Mouse (Mus musculus) midbrain, embryonic 12.5 days (tissue): ENCODE results near the gene Dennd1a. TPM values are rescaled to one million over a fixed set of nuclear protein-coding genes. Genes with fewer than 3 reads are reported as not detected.
A peak's percentile ranks its signal among the peaks of the same experiment; 100 is the strongest.

Experiments
- ATAC-seq: fragments of 200-750 bp; cut with Nextera tagmentation; 2 replicates; pipeline ENCODE4 v1.8.0; 2017; ENCODE audit warnings: low read depth, moderate TSS enrichment, moderate library complexity; ENCODE audit not compliant: low FRiP score
- H3K27ac ChIP-seq: fragments of 300-500 bp; sonication (generic); replicated peaks from 2 replicates; pipeline ENCODE4 v1.5.1; 2016; ENCODE audit warnings: mild to moderate bottlenecking
- H3K27me3 ChIP-seq: fragments of 300-500 bp; sonication (generic); 2 replicates; pipeline ENCODE4 v1.6.1; 2016; ENCODE audit warnings: mild to moderate bottlenecking
- H3K36me3 ChIP-seq: fragments of 300-500 bp; sonication (generic); 2 replicates; pipeline ENCODE4 v1.6.1; 2016
- H3K4me1 ChIP-seq: fragments of 300-500 bp; sonication (generic); 2 replicates; pipeline ENCODE4 v1.6.1; 2016
- H3K4me2 ChIP-seq: fragments of 300-500 bp; sonication (generic); replicated peaks from 2 replicates; pipeline ENCODE4 v1.6.1; 2016; ENCODE audit warnings: mild to moderate bottlenecking, moderate library complexity
- H3K4me3 ChIP-seq: fragments of 300-500 bp; sonication (generic); 2 replicates; pipeline ENCODE4 v1.5.1; 2016; ENCODE audit warnings: mild to moderate bottlenecking
- H3K9ac ChIP-seq: fragments of 300-500 bp; sonication (generic); replicated peaks from 2 replicates; pipeline ENCODE4 v1.6.1; 2016; ENCODE audit warnings: mild to moderate bottlenecking, moderate library complexity
- H3K9me3 ChIP-seq: fragments of 300-500 bp; sonication (generic); 2 replicates; pipeline ENCODE4 v1.6.1; 2016; ENCODE audit warnings: mild to moderate bottlenecking
- WGBS: fragments of 180-500 bp; shearing (Covaris S2); methylation state at CpG from one replicate; pipeline ENCODE4 v1.1.7; 2016; 5-methylcytosine and 5-hydroxymethylcytosine counted together
- polyA plus RNA-seq: library from polyadenylated mRNA; unstranded; fragments of >200 nt; fragmentation: Nextera tagmentation; extraction: Ambion mirVana; gene quantifications from 2 replicates; pipeline ENCODE4 v1.2.1, GENCODE M21; 2016

The Dennd1a gene
- polyA plus RNA-seq, 1 experiment from 2014 or later: 25.6 TPM

DNA sequence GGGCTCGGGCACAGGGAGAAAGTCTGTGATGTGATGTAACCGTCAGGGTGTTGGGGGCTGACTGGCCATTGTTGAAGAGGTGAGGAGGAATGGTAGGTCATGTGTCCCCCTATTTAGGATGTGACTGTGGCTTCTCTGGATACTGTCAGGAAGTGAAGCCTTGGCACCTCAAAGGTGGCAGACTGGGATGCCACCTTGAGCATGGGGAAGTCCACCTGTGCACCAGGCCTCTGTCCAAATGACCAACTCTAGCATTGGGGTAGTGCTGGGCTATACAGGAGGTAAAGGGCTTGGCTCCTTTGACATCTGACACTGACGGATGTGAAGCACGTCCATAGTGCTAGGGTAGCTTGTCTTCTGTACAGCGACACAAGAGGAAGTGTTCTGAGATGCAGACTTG lies 474.8 kb downstream of the Dennd1a start:
- Histone ChIP-seq H3K9me3 (no peaks in the 10 kb centered on the region), H3K9ac (no peak overlapping the region), H3K27me3 (peaks cover 15% of the 10 kb centered on the region), H3K36me3 (no peaks in the 10 kb centered on the region), H3K4me3 (no peak overlapping the region), H3K27ac (no peak overlapping the region), H3K4me2 (no peak overlapping the region), H3K4me1 (peaks cover 17% of the 10 kb centered on the region)
- WGBS: 90% methylated on average over 5 of the region's 5 CpGs
- no peak for ATAC-seq

DNA sequence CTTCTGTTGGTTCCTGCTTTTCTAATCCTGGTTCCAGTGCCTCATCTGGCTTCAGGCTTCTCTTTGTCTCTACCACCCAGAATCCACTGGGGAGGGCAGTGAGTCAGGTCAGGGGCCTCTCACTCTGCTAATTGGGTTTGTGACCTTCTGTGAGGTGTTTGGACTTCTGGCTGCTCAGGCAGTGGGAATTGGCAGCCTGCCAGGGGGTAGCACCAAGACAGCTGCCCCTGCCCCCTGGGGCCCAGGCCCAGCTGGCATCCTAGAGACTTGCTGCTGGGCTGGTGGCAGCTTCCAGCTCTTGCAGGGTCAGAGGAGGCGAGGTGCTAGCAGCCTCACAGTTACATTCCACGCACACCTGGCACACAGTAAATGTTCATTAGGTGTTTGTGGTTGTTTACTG lies 475.5 kb downstream of the Dennd1a start:
- Histone ChIP-seq H3K36me3 (no peaks in the 10 kb centered on the region), H3K4me1 (peaks cover 15% of the 10 kb centered on the region), H3K9ac (no peak overlapping the region), H3K27ac (peak overlapping the region; percentile 22; the same call in 1 of the 2 replicates), H3K4me3 (no peak overlapping the region), H3K9me3 (no peaks in the 10 kb centered on the region), H3K27me3 (peaks cover 14% of the 10 kb centered on the region), H3K4me2 (no peak overlapping the region)
- WGBS: 68% methylated on average over 2 of the region's 2 CpGs
- ATAC-seq: 0 out of 2 replicates have a peak, but pooled peaks have one; percentile 16

DNA sequence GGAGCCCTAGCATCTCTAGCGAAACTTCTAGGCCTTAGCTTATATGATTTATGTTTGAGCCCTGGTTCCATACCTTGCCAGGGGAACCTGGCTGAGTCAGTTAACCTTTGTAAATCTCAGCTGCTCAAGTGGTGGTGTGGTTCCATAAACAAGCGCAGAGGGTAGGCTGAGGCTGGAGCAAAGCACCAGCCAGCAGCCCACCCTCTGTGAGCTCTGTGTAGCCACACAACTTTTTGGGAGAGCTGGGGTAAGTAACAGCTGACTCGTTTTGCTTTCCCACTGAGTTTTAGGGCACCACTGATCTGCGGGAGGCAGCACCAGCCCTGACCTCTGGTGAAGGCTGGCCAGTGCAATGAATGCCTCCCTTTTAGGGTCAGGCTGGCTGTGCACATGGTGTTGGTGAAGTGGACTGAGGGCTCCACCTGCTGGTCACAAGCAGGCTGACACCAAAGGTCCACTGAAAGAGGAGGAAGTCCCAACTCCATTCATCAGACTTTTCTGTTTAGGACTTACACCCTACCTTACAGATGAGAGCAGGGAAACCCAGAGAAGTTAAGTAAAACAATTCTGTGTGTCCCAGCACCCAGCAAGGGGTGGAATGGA lies 484.5 kb downstream of the Dennd1a start:
- 42% methylated on average over 4 of the region's 4 CpGs for WGBS
- ATAC-seq: peak; percentile 80
- H3K27ac ChIP-seq: no peak overlapping the region

GRCm38 (mm10) chr2:37801687-37802086 lies 485.5 kb downstream of the Dennd1a start:
- WGBS: 83% methylated on average over 4 of the region's 4 CpGs
- no peak overlapping the region for H3K27ac ChIP-seq
- peaks cover 29% of the 10 kb centered on the region for H3K36me3 ChIP-seq
- H3K27me3 ChIP-seq: no peaks in the 10 kb centered on the region
- H3K9me3 ChIP-seq: no peaks in the 10 kb centered on the region
- no peak overlapping the region for H3K4me3 ChIP-seq
- ATAC-seq: no peak
- no peak overlapping the region for H3K4me2 ChIP-seq
- peaks cover 16% of the 10 kb centered on the region for H3K4me1 ChIP-seq
- H3K9ac ChIP-seq: no peak overlapping the region

More for the DNA sequence above, 484.5 kb downstream of the Dennd1a start:
- no peak overlapping the region for H3K4me3 ChIP-seq
- H3K27me3 ChIP-seq: no peaks in the 10 kb centered on the region
- no peaks in the 10 kb centered on the region for H3K9me3 ChIP-seq
- H3K4me1 ChIP-seq: peaks cover 16% of the 10 kb centered on the region
- H3K36me3 ChIP-seq: peaks cover 19% of the 10 kb centered on the region
- no peak overlapping the region for H3K9ac ChIP-seq
- H3K4me2 ChIP-seq: no peak overlapping the region

- H3K4me3 ChIP-seq: no peak overlapping the region
- no peak overlapping the region for H3K4me2 ChIP-seq
- no peak overlapping the region for H3K27ac ChIP-seq
- H3K4me1 ChIP-seq: peaks cover 16% of the 10 kb centered on the region
- WGBS: 63% methylated on average over 6 of the region's 6 CpGs
- no peaks in the 10 kb centered on the region for H3K9me3 ChIP-seq
- H3K27me3 ChIP-seq: no peaks in the 10 kb centered on the region
- H3K9ac ChIP-seq: 0 out of 2 replicates have a peak overlapping the region, but pooled peaks have one; percentile 2
- ATAC-seq: no peak
- peaks cover 45% of the 10 kb centered on the region for H3K36me3 ChIP-seq
Measured at GRCm38 (mm10) chr2:37799137-37799536, 488.1 kb downstream of the Dennd1a start.

- H3K9me3 ChIP-seq: no peaks in the 10 kb centered on the region
- H3K4me3 ChIP-seq: no peak overlapping the region
- no peak for ATAC-seq
- peaks cover 10% of the 10 kb centered on the region for H3K4me1 ChIP-seq
- peaks cover 62% of the 10 kb centered on the region for H3K36me3 ChIP-seq
- H3K27me3 ChIP-seq: peaks cover 11% of the 10 kb centered on the region
- no peak overlapping the region for H3K27ac ChIP-seq
- H3K4me2 ChIP-seq: no peak overlapping the region
- H3K9ac ChIP-seq: no peak overlapping the region
- 91% methylated on average over 4 of the region's 4 CpGs for WGBS
Measured at GRCm38 (mm10) chr2:37797046-37797445, 490.1 kb downstream of the Dennd1a start.

- Histone ChIP-seq H3K4me1 (peaks cover 10% of the 10 kb centered on the region), H3K27me3 (peaks cover 17% of the 10 kb centered on the region), H3K4me3 (no peak overlapping the region), H3K9me3 (no peaks in the 10 kb centered on the region), H3K27ac (no peak overlapping the region), H3K9ac (no peak overlapping the region), H3K4me2 (no peak overlapping the region), H3K36me3 (peaks cover 73% of the 10 kb centered on the region)
- no peak for ATAC-seq
- 78% methylated on average over 1 of the region's 1 CpGs for WGBS
Measured at GRCm38 (mm10) chr2:37796021-37796420, 491.2 kb downstream of the Dennd1a start.

DNA sequence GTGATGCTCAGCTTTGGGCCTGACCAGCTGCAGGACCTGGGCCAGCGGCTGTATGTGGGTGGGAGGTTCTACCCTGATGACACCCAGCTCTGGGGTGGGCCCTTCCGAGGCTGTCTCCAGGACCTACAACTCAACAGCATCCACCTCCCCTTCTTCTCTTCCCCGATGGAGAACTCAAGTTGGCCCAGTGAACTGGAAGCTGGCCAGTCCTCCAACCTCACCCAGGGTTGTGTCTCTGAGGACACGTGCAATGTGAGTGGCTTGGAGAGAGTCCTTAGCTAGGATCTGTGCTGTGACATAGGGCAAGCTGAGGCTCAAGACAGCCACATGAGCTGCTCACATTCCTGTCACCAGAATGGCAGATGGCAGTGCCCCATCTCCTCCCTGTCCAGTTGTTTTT lies 495.9 kb downstream of the Dennd1a start:
- no peak overlapping the region for H3K27ac ChIP-seq
- no peak for ATAC-seq
- H3K9ac ChIP-seq: no peak overlapping the region
- H3K9me3 ChIP-seq: no peaks in the 10 kb centered on the region
- H3K27me3 ChIP-seq: peaks cover 23% of the 10 kb centered on the region
- H3K4me1 ChIP-seq: no peaks in the 10 kb centered on the region; the same call in none of the 2 replicates
- WGBS: 95% methylated on average over 4 of the region's 4 CpGs
- peaks cover 85% of the 10 kb centered on the region for H3K36me3 ChIP-seq
- H3K4me2 ChIP-seq: no peak overlapping the region
- no peak overlapping the region for H3K4me3 ChIP-seq

DNA sequence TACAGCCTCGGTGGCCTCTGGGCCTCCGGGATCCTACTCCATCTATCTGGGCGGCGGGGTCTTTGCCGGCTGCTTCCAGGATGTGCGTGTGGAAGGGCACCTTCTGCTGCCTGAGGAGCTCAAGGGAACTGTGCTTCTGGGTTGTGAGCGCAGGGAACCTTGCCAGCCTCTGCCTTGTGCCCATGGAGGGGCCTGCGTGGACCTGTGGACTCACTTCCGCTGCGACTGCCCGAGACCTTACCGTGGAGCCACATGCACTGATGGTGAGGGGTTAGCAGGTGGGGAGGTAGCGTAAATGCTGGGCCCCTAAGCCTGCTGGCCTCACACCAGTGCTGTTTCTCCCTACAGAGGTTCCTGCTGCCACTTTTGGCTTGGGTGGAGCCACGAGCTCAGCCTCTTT lies 496.5 kb downstream of the Dennd1a start:
- no peak overlapping the region for H3K27ac ChIP-seq
- no peak for ATAC-seq
- H3K4me2 ChIP-seq: no peak overlapping the region
- H3K9ac ChIP-seq: no peak overlapping the region
- H3K4me3 ChIP-seq: no peak overlapping the region
- no peaks in the 10 kb centered on the region; the same call in none of the 2 replicates for H3K4me1 ChIP-seq
- H3K9me3 ChIP-seq: no peaks in the 10 kb centered on the region
- peaks cover 86% of the 10 kb centered on the region for H3K36me3 ChIP-seq
- peaks cover 29% of the 10 kb centered on the region for H3K27me3 ChIP-seq
- 91% methylated on average over 14 of the region's 14 CpGs for WGBS

GRCm38 (mm10) chr2:37789995-37790394 lies 497.2 kb downstream of the Dennd1a start:
- ATAC-seq: no peak
- H3K27me3 ChIP-seq: peaks cover 31% of the 10 kb centered on the region
- peaks cover 90% of the 10 kb centered on the region for H3K36me3 ChIP-seq
- 91% methylated on average over 10 of the region's 10 CpGs for WGBS
- no peak overlapping the region for H3K9ac ChIP-seq
- H3K27ac ChIP-seq: no peak overlapping the region
- H3K9me3 ChIP-seq: no peaks in the 10 kb centered on the region
- no peak overlapping the region for H3K4me3 ChIP-seq
- no peaks in the 10 kb centered on the region; the same call in none of the 2 replicates for H3K4me1 ChIP-seq
- no peak overlapping the region for H3K4me2 ChIP-seq

DNA sequence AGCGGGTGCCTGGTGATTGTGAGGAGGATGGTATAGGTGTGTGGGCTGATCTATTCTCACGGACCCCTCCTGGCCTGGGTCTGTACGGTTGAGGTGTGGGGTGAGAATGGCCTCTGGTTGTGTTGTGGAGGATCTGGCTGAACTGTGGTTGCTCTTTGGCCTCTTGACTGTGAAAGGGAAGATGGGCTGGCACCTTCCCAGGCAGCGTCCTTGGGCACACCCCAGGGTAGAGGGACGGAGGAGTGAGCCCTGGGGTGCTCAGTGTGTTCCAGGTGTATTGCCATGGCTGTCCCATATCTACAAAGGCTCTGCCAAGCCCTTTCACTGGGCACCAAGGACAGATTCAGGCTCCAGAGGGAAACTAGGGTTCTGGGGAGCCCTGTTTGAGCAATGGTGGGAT lies 498.2 kb downstream of the Dennd1a start:
- no peak overlapping the region for H3K27ac ChIP-seq
- H3K9me3 ChIP-seq: no peaks in the 10 kb centered on the region
- 90% methylated on average over 5 of the region's 5 CpGs for WGBS
- no peak overlapping the region for H3K9ac ChIP-seq
- peaks cover 31% of the 10 kb centered on the region for H3K27me3 ChIP-seq
- ATAC-seq: no peak
- peaks cover 88% of the 10 kb centered on the region for H3K36me3 ChIP-seq
- no peak overlapping the region for H3K4me2 ChIP-seq
- no peak overlapping the region for H3K4me3 ChIP-seq
- H3K4me1 ChIP-seq: no peaks in the 10 kb centered on the region; the same call in 1 of the 2 replicates

GRCm38 (mm10) chr2:37788176-37788962 lies 498.8 kb downstream of the Dennd1a start:
- Histone ChIP-seq H3K4me2 (no peak overlapping the region), H3K9me3 (no peaks in the 10 kb centered on the region), H3K36me3 (peaks cover 87% of the 10 kb centered on the region), H3K9ac (no peak overlapping the region), H3K4me3 (no peak overlapping the region), H3K27ac (no peak overlapping the region), H3K4me1 (no peaks in the 10 kb centered on the region; the same call in 1 of the 2 replicates), H3K27me3 (peaks cover 28% of the 10 kb centered on the region)
- no peak for ATAC-seq
- 72% methylated on average over 7 of the region's 7 CpGs for WGBS
